Mouse (Mus musculus) cerebellum, adult 18-20 months (tissue): ENCODE results near the gene Cd300lf.
A peak's percentile ranks its signal among the peaks of the same experiment; 100 is the strongest.

Source experiments
- DNase-seq, 2 experiments: peaks; one replicate each; pipeline ENCODE4 v3.0.0; 2021

Gene Cd300lf

GRCm38 (mm10) chr11:115103470-115104413 is 30.1 kb downstream of the Cd300lf start:
- DNase-seq: no peak

DNA sequence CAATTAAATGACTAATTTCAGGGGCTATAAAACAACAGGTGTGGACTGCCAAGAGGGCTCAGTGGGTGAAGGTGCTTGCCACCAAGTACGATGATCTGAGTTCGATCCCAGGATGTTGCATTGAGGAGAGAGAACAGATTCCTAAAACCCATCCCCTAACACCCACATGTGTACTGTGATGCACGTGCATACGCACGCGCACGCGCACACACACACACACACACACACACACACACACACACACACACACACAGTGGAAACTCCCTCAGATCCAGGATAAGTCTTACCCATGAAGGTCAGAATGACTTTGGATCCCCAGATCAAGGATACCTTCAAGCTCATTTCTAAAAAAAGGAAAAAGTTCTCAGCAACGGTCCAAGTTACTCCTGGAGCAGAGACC is 31.7 kb downstream of the Cd300lf start:
- no peak for DNase-seq

- DNase-seq: no peak
These were observed 32.2 kb downstream of the Cd300lf start for GRCm38 (mm10) chr11:115101615-115102051.

DNA sequence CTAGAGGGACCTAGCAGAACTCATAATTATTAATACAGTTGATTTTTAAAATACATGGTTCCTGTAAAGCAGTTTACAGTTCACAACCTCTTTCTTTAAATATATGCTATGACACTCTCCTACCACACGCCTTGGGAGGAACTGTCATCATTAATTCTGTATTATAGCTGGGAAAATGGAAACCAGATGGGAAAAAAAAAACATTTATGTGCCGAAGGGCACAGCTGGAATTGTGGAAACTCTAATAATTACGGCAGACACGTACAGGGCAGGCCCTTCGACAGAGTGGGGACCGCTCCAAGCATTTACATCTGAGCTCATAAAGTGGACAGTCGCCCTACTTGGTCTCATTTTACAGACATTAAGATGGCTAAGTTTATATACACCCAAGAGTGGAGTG is 33.1 kb downstream of the Cd300lf start:
- DNase-seq: no peak

DNA sequence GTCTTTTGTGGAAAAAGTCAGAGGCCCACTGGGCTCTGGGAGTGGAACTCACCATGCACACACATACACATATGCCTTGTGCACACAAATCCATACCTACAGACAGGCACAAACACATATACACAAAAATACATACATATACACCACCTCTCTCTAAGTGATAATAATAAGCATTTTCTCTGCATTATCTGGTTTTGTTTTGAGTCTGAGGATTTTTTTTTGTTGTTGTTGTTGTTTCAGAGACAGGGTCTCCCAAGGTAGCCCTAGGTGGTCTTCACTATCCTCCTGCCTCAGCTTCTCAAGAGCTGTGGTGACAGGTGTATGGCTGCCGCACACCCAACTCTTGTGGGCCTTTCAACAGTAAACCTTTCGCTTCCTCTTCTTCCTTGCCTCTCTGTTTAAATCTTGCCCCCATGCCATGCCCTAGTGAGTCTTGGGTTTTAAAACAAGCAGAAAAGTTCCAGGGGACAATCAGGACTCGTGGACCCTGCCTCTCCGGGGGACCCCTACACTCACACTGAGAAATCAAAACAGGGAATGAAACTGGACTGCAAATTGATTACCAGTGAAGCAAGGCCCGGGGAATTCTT is 33.7 kb downstream of the Cd300lf start:
- DNase-seq: no peak

DNA sequence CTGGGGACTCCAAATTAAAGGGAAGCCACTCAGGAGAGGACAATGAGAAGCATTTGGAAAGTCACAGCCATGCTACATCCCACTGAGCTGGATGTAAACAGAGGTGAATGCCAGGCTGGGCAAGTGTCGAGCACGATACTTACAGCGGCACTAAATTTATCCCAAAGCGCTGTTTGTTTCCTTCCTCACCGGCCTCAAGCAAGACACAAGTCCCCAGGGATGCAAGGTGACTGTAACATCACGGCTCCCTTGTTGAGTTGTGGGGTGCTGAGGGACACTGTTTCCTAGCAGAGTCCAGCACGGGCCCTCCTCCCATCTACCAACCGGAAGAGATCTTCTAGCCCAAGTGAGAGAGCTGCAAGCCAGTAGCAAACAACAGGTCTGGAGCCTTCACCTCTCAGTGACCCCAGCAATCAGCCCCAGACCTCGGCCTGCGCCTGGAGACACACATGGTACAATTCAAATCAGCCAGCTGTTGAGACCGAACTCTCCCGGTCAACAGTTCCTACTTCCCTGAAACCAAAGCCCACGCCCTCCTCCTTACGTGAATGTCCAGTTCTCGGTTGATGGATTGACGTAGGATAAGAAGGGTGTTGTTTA is 34.5 kb downstream of the Cd300lf start:
- no peak for DNase-seq

DNA sequence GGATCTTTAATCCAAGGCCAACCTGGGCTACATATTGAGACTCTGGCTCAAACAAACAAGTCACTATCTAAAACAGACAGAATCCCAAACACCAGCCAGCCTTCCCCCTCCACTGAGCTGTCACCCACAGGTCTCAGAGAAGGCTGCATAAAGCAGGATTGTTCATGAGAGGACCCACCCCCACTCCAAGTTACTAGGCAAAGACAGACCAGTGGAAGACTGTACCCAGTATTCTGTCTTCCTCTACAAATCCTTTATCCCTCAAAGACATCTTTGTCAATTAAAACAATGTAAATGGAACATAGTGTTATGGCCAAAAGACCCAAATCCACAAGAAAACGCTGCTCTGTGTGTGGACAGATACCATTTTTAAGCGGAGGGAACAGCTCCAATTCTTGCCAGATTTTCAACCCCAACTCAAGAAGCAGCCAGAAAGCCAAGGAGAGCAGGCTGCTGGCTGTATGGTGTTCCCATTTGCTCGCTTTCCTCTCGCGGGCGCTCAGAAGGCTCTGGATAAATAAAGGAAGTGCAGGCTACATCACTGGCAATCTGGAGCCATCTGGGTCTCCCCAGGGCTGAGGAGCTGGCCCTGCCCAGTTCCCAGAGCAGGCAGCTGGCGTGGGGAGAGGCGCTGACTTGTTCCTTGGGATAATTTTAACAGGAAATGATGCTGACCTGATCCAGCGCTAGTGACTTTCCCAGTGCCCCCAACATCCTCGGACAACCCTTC is 35.4 kb downstream of the Cd300lf start:
- DNase-seq: peak; percentile 71 to 75

DNA sequence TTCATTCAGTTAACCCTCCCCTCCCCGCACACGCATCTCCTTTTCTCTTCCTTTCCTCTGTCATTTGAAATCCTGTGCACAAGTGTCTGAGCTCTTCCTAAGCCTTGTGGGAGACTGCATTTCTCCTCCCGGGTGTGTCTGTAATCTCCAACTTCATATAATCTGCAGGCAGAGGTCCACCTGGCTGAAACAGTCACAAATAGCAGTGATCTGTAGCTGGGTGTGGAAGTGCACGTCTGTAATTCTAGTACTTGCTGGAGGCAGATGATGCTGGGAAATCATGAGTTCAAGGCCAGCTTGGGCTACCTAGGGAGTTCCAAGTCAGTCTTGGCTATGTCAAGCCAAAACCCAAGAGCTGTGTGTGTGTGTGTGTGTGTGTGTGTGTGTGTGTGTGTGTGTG is 41.7 kb downstream of the Cd300lf start:
- peak in 1 of 2 experiments; percentile 30 for DNase-seq

GRCm38 (mm10) chr11:115091362-115091901 is 42.4 kb downstream of the Cd300lf start, which contains the start of gene Rab37:
Gene Rab37 (plus strand): TSS chr11:115091431.
- DNase-seq: peak; percentile 80 to 82

DNA sequence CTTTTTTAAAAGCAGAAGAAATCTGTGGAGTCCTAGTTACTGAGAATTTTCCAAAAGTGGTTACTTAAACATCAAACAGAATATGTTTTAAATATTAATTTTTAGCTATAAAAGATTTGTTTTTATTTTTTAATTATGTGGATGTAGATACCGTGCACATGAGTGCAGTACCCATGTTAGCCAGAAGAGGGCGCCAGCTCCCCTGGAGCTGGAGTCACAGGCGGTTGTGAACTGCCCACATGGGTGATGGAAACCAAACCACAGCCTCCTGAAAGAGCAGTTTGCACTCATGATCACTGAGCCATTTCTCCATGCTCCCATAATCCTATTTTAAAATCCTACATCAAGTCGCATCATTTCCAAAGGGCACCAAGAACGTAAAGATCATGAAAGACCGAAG is 43.9 kb downstream of the Cd300lf start:
- DNase-seq: no peak

- DNase-seq: no peak
These were observed 47.6 kb downstream of the Cd300lf start for GRCm38 (mm10) chr11:115086213-115086612.

DNA sequence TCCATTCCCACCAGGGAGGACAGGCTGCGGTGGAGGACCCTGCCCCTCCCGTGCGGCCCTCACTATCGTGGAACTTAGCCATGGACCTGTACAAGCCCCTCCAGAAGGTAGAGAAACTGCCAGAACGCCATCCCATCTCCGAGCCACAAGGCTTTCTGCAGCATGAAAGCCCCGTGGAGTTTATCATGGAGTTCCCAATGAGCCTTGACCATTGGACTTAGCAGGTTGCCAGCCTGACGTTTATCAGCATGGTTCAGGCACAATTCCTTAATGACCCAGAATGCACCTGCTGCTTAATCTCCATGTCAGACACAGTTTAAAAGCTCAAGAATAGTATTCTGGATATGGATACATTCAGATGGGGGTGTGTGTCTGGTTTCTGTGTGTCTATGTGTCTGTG is 48.7 kb downstream of the Cd300lf start:
- no peak for DNase-seq

DNA sequence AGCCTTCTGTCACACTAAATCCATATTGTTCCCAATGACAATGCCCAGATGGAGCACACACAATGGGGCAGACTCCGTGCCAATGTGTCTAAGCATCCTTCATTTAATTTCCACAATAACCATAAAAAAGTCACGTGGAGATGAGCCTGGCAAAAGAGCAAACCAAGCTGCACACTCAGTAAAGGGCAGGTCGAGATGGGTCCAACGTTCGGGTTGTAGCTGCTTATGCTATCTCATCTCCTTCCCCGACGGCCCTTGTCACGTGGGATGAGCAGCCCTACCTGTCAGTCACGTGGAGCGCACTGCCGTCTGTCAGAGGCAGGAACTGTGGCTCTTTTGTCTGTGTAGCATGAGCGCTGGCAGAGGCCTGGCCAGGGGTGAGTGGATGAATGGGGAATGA is 49.2 kb downstream of the Cd300lf start:
- peak; percentile 31 to 45 for DNase-seq

GRCm38 (mm10) chr11:115083376-115084139 is 50.2 kb downstream of the Cd300lf start:
- peak; percentile 87 to 90 for DNase-seq

DNA sequence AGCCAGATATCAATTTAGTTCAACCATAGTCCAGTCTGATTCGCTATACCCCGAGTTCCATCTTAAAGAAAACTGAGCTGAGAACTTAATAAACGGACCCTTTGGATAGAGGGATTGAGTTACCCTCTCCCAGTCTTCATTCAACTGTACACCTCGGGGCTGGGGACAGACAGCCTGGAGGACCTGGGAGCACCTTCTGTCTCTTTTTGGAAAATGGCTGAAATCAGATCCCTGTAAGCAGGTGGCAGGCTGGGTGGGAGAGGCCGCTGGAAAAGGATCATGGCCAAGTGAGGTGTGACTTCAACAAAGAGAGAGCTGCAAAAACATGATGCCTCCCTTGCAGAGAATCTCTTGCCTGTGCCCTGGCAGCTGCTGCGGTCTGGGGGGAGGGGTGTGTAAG is 51.6 kb downstream of the Cd300lf start:
- DNase-seq: no peak

DNA sequence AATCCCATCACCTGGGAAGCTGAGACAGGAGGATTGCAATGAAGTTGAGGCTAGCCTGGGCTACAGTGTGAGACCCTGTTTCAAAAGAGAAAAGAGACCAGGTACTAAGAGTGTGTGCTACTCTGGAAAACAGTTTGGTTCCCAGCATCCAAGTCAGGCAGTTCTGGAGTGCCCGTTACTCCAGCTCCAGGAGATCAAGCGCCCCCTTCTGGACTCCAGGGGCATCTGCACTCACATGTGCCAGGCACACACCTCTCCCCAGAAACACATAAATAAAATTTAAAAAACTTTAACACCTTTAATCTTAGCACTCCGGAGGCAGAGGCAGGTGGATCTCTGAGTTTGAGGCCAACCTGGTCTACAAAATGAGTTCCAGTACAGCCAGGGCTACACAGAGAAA is 52.4 kb downstream of the Cd300lf start:
- no peak for DNase-seq

GRCm38 (mm10) chr11:115080886-115081285 is 52.9 kb downstream of the Cd300lf start:
- DNase-seq: peak; percentile 76

- no peak for DNase-seq
These were observed 55.1 kb downstream of the Cd300lf start for GRCm38 (mm10) chr11:115078680-115079079.

- no peak for DNase-seq
These were observed 56.4 kb downstream of the Cd300lf start for GRCm38 (mm10) chr11:115077436-115077835.

GRCm38 (mm10) chr11:115075859-115076258 is 57.9 kb downstream of the Cd300lf start:
- no peak for DNase-seq

- no peak for DNase-seq
These were observed 58.4 kb downstream of the Cd300lf start for GRCm38 (mm10) chr11:115075407-115075806.

GRCm38 (mm10) chr11:115073002-115073401 is 60.8 kb downstream of the Cd300lf start:
- DNase-seq: no peak
